Mouse (Mus musculus) liver, adult 2 months (tissue): ENCODE data around the gene Lgalsl. TPM values are rescaled to one million over a fixed set of nuclear protein-coding genes. Genes with fewer than 3 reads are reported as not detected.

Source experiments
- DNase-seq: peaks from one replicate; pipeline ENCODE4 v3.0.0-alpha.2; 2011; ENCODE audit warnings: low read depth, low spot score; ENCODE audit errors: extremely low read depth
- H3K27ac ChIP-seq: fragments of 200-500 bp; replicated peaks from 2 replicates; pipeline ENCODE4 v1.5.1; 2012; ENCODE audit warnings: low read depth, mild to moderate bottlenecking, control low read depth, inconsistent platforms, low read length; ENCODE audit not compliant: insufficient read depth
- H3K27me3 ChIP-seq: fragments of 200-500 bp; 2 replicates; pipeline ENCODE4 v1.6.1; 2012; ENCODE audit warnings: mild to moderate bottlenecking, moderate library complexity, low read length, inconsistent platforms; ENCODE audit not compliant: control insufficient read depth, insufficient read depth
- H3K36me3 ChIP-seq: fragments of 200-500 bp; 2 replicates; pipeline ENCODE4 v1.6.1; 2012; ENCODE audit warnings: low read length, inconsistent platforms; ENCODE audit not compliant: control insufficient read depth, insufficient read depth
- H3K4me1 ChIP-seq: fragments of 200-500 bp; 2 replicates; pipeline ENCODE4 v1.6.1; 2011; ENCODE audit warnings: low read length; ENCODE audit not compliant: control insufficient read depth, insufficient read depth
- H3K4me3 ChIP-seq: fragments of 200-500 bp; 2 replicates; pipeline ENCODE4 v1.5.1; 2011; ENCODE audit warnings: low read depth, mild to moderate bottlenecking, control low read depth, low read length, moderate library complexity; ENCODE audit not compliant: insufficient read depth
- H3K79me2 ChIP-seq: fragments of 200-500 bp; 2 replicates; pipeline ENCODE4 v1.6.1; 2012; ENCODE audit warnings: inconsistent platforms, mild to moderate bottlenecking, low read length, moderate library complexity; ENCODE audit not compliant: control insufficient read depth, insufficient read depth
- H3K9ac ChIP-seq: fragments of 200-500 bp; 2 replicates; pipeline ENCODE4 v1.6.1; 2012; ENCODE audit warnings: low read depth, mild to moderate bottlenecking, control low read depth, inconsistent platforms, low read length
- CTCF ChIP-seq: fragments of 200-500 bp; IDR thresholded peaks from 2 replicates; pipeline ENCODE4 v1.5.1; 2011; ENCODE audit warnings: low read depth, low read length, control low read depth
- POLR2A ChIP-seq: fragments of 200-500 bp; IDR thresholded peaks from 2 replicates; pipeline ENCODE4 v1.6.1; 2011; ENCODE audit warnings: low read length, control low read depth; ENCODE audit not compliant: insufficient read depth; ENCODE audit errors: extremely low read depth
- WGBS: fragments of 180-500 bp; shearing (Covaris S2); methylation state at CpG from one replicate; pipeline ENCODE4 v1.1.7; 2018; 5-methylcytosine and 5-hydroxymethylcytosine counted together
- polyA plus RNA-seq: library from polyadenylated mRNA; depleted of rRNA; stranded (reverse); fragments of >200 nt; gene quantifications from 2 replicates; pipeline ENCODE4 v1.2.3, GENCODE M21; 2012
- total RNA-seq: library from RNA; depleted of rRNA; stranded (reverse); fragments of >200 nt; gene quantifications from 2 replicates; pipeline ENCODE4 v1.2.3, GENCODE M21; 2014

The Lgalsl gene
- total and polyA plus RNA-seq, 2 experiments: 4.5 to 4.9 TPM

DNA sequence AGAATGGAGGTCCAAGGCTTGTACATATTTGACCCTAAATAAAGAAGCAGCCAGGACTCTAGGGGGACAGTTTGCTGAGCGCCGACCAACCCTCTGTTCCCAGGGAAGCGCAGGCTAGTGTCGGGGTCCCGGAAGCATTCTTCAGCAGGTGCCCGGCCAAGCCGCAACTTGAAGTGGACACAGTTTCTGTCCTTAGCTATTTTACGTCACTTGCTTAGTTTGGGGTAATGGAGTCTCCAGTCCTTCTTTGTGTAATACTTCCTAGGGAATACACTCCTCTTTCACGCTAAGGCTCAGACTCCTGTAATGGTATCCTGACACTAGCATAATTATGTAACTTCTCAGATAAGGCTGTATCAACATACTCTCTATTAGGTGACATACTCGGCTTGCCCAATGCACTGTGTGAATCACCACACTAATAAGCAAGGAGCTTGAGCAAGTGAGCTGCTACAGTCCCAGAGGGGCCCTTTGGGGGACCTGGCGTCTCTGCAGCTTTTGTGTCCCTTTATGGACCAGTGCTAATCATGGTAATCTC lies 813 bp upstream of the Lgalsl start:
- 37% methylated on average over 11 of the region's 11 CpGs for WGBS
- no peak overlapping the region for H3K27ac ChIP-seq
- H3K4me1 ChIP-seq: peaks cover 12% of the 10 kb centered on the region
- no peaks in the 10 kb centered on the region for H3K27me3 ChIP-seq
- H3K36me3 ChIP-seq: peaks cover 4% of the 10 kb centered on the region; the same call in 1 of the 2 replicates
- H3K9ac ChIP-seq: 0 out of 2 replicates have a peak overlapping the region, but pooled peaks have one; percentile 5
- peak overlapping the region; percentile 72; the same call in 1 of the 2 replicates for H3K4me3 ChIP-seq
- peak; percentile 48 for DNase-seq
- TF ChIP-seq POLR2A: no peak
- no peak for TF ChIP-seq CTCF
- H3K79me2 ChIP-seq: no peaks in the 10 kb centered on the region

DNA sequence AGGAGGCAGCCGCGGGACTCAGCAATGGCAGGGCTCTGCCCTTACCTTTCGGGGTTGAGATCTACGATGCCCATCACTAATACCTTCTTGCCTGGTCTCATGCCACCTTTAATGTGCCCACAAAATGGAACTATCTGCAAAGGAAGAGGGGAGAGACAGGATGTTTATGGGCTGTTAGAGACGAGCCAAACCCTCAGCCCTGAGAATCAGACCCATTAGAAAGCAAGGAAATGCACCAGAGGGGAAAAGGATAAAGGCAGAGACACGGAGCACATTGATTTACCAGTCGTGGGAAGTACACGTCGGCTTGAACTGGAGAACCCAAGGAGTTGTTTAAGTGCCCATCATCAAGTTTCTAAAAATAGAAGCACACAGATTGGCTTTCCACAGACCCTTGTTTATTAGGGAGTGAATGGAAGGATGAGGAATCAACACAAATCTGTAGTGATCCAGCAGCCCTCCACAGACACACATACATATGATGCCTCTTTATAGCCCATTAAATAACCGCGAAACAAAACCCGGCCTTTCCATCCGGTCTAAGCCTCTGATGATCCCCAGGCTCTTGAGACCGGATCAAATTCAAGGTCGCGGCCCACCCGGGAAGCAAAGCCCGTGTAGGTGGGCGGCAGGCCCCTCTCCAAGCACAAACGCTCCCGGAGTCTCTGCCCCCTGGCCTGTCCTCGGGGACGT lies 717 bp downstream of the Lgalsl start:
- WGBS: 7% methylated on average over 23 of the region's 23 CpGs
- peak; percentile 39 for DNase-seq
- no peak for TF ChIP-seq CTCF
- H3K27ac ChIP-seq: peak overlapping the region; percentile 61; the same call in 1 of the 2 replicates
- H3K27me3 ChIP-seq: no peaks in the 10 kb centered on the region
- peak overlapping the region; percentile 91 for H3K9ac ChIP-seq
- H3K79me2 ChIP-seq: no peaks in the 10 kb centered on the region
- peak overlapping the region; percentile 72 for H3K4me3 ChIP-seq
- H3K36me3 ChIP-seq: peaks cover 4% of the 10 kb centered on the region; the same call in 1 of the 2 replicates
- peaks cover 16% of the 10 kb centered on the region for H3K4me1 ChIP-seq

DNA sequence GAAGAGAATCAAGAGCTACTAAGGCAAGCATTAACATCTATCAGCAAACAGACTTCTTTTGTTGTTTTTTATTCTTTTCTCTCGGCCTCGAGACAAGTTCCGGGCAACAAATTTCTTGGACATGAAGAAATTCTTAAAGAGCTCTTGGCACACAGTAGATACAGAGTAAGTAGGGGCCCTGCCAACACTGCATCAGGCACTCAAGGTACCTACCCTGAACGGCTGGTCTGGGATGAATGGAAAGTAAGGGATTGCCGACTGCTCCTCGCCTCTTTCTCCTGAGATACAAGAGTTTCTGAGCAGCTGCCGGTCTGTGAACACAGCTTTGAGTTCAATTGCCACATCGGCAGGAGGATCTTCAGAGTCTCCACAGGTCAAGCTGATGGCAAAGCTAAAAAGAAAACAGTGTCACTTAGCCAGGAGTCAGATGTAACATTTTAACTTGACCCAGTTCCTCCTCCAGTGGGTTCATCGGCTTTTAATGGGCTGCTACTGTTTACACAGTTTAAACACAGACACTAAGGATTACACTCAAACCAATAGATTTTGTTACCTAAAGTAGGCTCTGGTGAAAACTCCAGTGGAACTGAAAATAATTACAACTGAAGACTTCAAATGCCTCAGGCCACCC lies 1.7 kb downstream of the Lgalsl start:
- Histone ChIP-seq H3K36me3 (peaks cover 4% of the 10 kb centered on the region; the same call in 1 of the 2 replicates), H3K9ac (no peak overlapping the region), H3K27me3 (no peaks in the 10 kb centered on the region), H3K27ac (no peak overlapping the region), H3K4me3 (no peak overlapping the region), H3K4me1 (peaks cover 21% of the 10 kb centered on the region), H3K79me2 (no peaks in the 10 kb centered on the region)
- TF ChIP-seq CTCF (no peak), POLR2A (no peak)
- peak; percentile 99 for DNase-seq
- 20% methylated on average over 9 of the region's 9 CpGs for WGBS

DNA sequence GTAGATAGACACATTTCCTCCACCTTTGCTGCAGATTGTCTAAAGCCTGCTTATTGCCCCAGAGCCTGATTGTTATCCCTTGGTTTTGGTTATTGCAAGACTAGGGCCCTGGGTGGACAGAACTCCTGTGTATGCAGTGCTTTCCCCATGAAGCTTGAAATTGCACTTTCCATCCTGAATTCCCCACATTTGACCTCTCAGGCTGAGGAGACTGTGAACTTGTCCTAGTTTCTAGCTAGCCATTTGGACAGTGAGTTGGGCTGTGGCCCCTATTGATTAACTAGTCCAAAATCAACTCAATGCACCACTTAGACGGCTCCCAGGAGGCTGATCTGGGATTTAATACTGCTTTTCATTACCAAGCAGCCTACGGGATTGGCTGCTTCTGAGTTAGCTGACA lies 6.9 kb downstream of the Lgalsl start:
- Histone ChIP-seq H3K36me3 (peaks cover 4% of the 10 kb centered on the region; the same call in 1 of the 2 replicates), H3K27ac (no peak overlapping the region), H3K4me3 (no peak overlapping the region), H3K9ac (no peak overlapping the region), H3K79me2 (no peaks in the 10 kb centered on the region), H3K27me3 (no peaks in the 10 kb centered on the region), H3K4me1 (peaks cover 15% of the 10 kb centered on the region)
- TF ChIP-seq CTCF (no peak), POLR2A (no peak)
- DNase-seq: peak; percentile 85
- WGBS: 22% methylated on average over 2 of the region's 2 CpGs

DNA sequence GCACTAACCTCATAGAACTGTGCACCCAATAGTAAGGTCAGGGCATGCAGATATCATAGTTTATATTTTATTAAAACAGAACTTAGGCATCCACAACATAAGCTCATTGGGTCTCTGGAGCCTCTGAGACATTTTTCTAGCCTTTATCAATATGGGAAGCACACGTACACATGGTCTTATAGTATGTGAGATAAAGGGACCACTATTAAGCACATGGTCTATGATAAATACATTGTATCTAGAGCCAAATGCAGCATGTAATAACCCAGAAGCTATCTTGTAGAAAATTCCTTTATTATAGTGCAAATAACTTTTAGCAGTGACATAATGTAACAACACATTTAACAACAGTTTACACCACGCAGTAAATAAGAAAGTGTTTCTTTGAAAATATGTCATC lies 7.6 kb downstream of the Lgalsl start:
- 93% methylated on average over 2 of the region's 2 CpGs for WGBS
- no peaks in the 10 kb centered on the region for H3K27me3 ChIP-seq
- H3K27ac ChIP-seq: no peak overlapping the region
- H3K9ac ChIP-seq: no peak overlapping the region
- no peak for DNase-seq
- peaks cover 3% of the 10 kb centered on the region; the same call in 1 of the 2 replicates for H3K36me3 ChIP-seq
- no peak overlapping the region for H3K4me3 ChIP-seq
- H3K79me2 ChIP-seq: no peaks in the 10 kb centered on the region
- no peak for TF ChIP-seq CTCF
- no peak for TF ChIP-seq POLR2A
- peaks cover 12% of the 10 kb centered on the region for H3K4me1 ChIP-seq

DNA sequence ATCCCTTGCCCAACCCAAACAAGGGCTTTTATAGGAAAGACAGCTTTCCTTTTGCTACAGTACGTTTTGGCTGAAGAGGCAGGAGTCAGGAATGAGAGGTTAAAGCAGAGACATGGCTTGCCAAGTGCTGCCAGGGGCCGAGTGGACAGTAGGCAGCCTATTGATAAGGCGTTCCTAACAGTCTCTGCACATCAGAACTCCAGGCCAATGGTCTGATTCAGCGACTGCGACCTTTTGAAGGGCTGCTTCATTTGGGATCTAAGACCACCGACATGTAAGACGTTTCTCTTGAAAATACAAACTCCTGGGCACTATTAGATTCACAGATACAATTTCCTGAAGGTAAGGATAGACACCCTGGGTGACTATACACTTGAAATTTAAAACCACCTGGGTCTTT lies 9.5 kb downstream of the Lgalsl start:
- WGBS: 80% methylated on average over 7 of the region's 7 CpGs
- Histone ChIP-seq H3K27ac (no peak overlapping the region), H3K27me3 (no peaks in the 10 kb centered on the region), H3K79me2 (no peaks in the 10 kb centered on the region), H3K36me3 (no peaks in the 10 kb centered on the region), H3K4me3 (no peak overlapping the region), H3K4me1 (peaks cover 8% of the 10 kb centered on the region), H3K9ac (no peak overlapping the region)
- TF ChIP-seq POLR2A (no peak), CTCF (no peak)
- DNase-seq: no peak
